Mouse (Mus musculus): Measurements from ENCODE around the gene Gm5460. TPM values are rescaled to one million over a fixed set of nuclear protein-coding genes. Genes with fewer than 3 reads are reported as not detected.

Gene Gm5460
- polyA plus RNA-seq, 1 experiment from 2014 or later = not detected

DNA sequence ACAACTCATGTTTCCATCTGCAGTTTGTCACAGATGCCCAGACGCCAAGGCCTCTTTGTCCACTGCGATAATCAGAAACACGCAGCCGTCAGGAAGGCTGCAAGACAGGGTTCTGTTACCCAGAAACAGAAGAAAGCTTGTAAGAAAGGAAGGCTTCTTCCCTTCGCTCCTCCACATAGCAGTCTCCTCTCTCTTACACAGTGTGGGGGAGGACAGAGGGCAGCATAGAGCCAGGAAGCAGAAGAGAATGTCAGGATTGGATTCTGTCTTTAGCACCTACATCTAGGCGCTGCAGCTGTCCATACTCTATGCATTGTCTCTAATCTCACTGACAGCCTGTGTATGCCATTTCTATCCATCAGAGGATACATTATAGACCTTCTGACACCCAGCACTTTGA, 19.1 kb upstream of the Gm5460 start:
- no peak overlapping the region for H3K4me2 ChIP-seq (ENCODE audit: low read depth, low read length)
- H3K27me3 ChIP-seq (ENCODE audit: control insufficient read depth, insufficient read depth, low read length) = no peaks in the 10 kb centered on the region
- no peak overlapping the region for H3K9ac ChIP-seq (ENCODE audit: low read length)
- H3K36me3 ChIP-seq (ENCODE audit: control insufficient read depth, insufficient read depth, low read length) = no peaks in the 10 kb centered on the region
- H3K27ac ChIP-seq (ENCODE audit: low read length) = no peak overlapping the region
- H3K9me3 ChIP-seq (replicated peaks; ENCODE audit: control insufficient read depth, low read length) = no peaks in the 10 kb centered on the region
- no peak overlapping the region for H3K4me3 ChIP-seq (replicated peaks; ENCODE audit: low read length)
- 41% methylated on average over 6 of the region's 6 CpGs for WGBS
- no peak for ATAC-seq (ENCODE audit: insufficient read depth, low FRiP score)
- no peaks in the 10 kb centered on the region for H3K4me1 ChIP-seq (ENCODE audit: control insufficient read depth, insufficient read depth, low read length)

GRCm38 (mm10) chr14:34000076-34000475, 16.5 kb upstream of the Gm5460 start:
- Histone ChIP-seq H3K27ac (ENCODE audit: low read length) (no peak overlapping the region), H3K9me3 (replicated peaks; ENCODE audit: control insufficient read depth, low read length) (no peaks in the 10 kb centered on the region), H3K36me3 (ENCODE audit: control insufficient read depth, insufficient read depth, low read length) (no peaks in the 10 kb centered on the region), H3K27me3 (ENCODE audit: control insufficient read depth, insufficient read depth, low read length) (no peaks in the 10 kb centered on the region), H3K9ac (ENCODE audit: low read length) (no peak overlapping the region), H3K4me3 (replicated peaks; ENCODE audit: low read length) (no peak overlapping the region), H3K4me2 (ENCODE audit: low read depth, low read length) (no peak overlapping the region), H3K4me1 (ENCODE audit: control insufficient read depth, insufficient read depth, low read length) (no peaks in the 10 kb centered on the region)
- no peak for ATAC-seq (ENCODE audit: insufficient read depth, low FRiP score)

GRCm38 (mm10) chr14:34001445-34001844, 15.1 kb upstream of the Gm5460 start:
- ATAC-seq (ENCODE audit: insufficient read depth, low FRiP score) = no peak

DNA sequence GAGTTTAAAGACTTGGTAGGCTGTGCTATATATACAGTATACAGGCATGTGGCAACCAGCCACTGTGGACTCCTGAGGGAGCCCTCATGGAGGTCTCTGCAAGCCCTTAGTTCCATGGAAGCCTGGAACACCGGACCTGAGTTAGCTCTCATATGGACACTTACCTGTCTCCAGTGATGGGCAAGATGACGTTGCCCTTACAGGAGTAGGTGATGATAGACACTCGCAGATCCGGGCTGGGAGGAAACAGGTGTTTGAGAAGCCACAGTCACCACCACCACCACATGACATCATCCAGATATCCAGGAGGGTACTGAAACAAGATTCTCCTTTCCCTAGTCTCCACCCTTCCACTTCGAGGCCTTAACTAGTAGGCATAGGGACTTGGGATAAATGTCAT, 14.2 kb upstream of the Gm5460 start:
- no peaks in the 10 kb centered on the region for H3K36me3 ChIP-seq (ENCODE audit: control insufficient read depth, insufficient read depth, low read length)
- H3K9ac ChIP-seq (ENCODE audit: low read length) = no peak overlapping the region
- WGBS = 83% methylated on average over 5 of the region's 5 CpGs
- no peaks in the 10 kb centered on the region for H3K27me3 ChIP-seq (ENCODE audit: control insufficient read depth, insufficient read depth, low read length)
- H3K4me1 ChIP-seq (ENCODE audit: control insufficient read depth, insufficient read depth, low read length) = no peaks in the 10 kb centered on the region
- no peak overlapping the region for H3K27ac ChIP-seq (ENCODE audit: low read length)
- ATAC-seq (ENCODE audit: insufficient read depth, low FRiP score) = no peak
- no peaks in the 10 kb centered on the region for H3K9me3 ChIP-seq (replicated peaks; ENCODE audit: control insufficient read depth, low read length)
- H3K4me2 ChIP-seq (ENCODE audit: low read depth, low read length) = no peak overlapping the region
- H3K4me3 ChIP-seq (replicated peaks; ENCODE audit: low read length) = no peak overlapping the region

More at GRCm38 (mm10) chr14:34001445-34001844, 15.1 kb upstream of the Gm5460 start:
- Histone ChIP-seq H3K36me3 (ENCODE audit: control insufficient read depth, insufficient read depth, low read length) (no peaks in the 10 kb centered on the region), H3K4me2 (ENCODE audit: low read depth, low read length) (no peak overlapping the region), H3K27ac (ENCODE audit: low read length) (no peak overlapping the region), H3K9me3 (replicated peaks; ENCODE audit: control insufficient read depth, low read length) (no peaks in the 10 kb centered on the region), H3K9ac (ENCODE audit: low read length) (no peak overlapping the region), H3K27me3 (ENCODE audit: control insufficient read depth, insufficient read depth, low read length) (no peaks in the 10 kb centered on the region), H3K4me1 (ENCODE audit: control insufficient read depth, insufficient read depth, low read length) (no peaks in the 10 kb centered on the region), H3K4me3 (replicated peaks; ENCODE audit: low read length) (no peak overlapping the region)

- Histone ChIP-seq H3K36me3 (ENCODE audit: control insufficient read depth, insufficient read depth, low read length) (no peaks in the 10 kb centered on the region), H3K4me3 (replicated peaks; ENCODE audit: low read length) (no peak within 1 kb of the TSS), H3K9me3 (replicated peaks; ENCODE audit: control insufficient read depth, low read length) (no peaks in the 10 kb centered on the region), H3K4me2 (ENCODE audit: low read depth, low read length) (no peak within 1 kb of the TSS), H3K27ac (ENCODE audit: low read length) (no peak within 1 kb of the TSS), H3K27me3 (ENCODE audit: control insufficient read depth, insufficient read depth, low read length) (no peaks in the 10 kb centered on the region), H3K9ac (ENCODE audit: low read length) (no peak within 1 kb of the TSS), H3K4me1 (ENCODE audit: control insufficient read depth, insufficient read depth, low read length) (no peaks in the 10 kb centered on the region)
- no peak for ATAC-seq (ENCODE audit: insufficient read depth, low FRiP score)
- 83% methylated on average over 3 of the region's 3 CpGs for WGBS
Measured at GRCm38 (mm10) chr14:34015063-34015462, 1.5 kb upstream of the Gm5460 start, which contains the start of gene Gm30083. Gm30083 (minus strand) TSS chr14:34015182.

DNA sequence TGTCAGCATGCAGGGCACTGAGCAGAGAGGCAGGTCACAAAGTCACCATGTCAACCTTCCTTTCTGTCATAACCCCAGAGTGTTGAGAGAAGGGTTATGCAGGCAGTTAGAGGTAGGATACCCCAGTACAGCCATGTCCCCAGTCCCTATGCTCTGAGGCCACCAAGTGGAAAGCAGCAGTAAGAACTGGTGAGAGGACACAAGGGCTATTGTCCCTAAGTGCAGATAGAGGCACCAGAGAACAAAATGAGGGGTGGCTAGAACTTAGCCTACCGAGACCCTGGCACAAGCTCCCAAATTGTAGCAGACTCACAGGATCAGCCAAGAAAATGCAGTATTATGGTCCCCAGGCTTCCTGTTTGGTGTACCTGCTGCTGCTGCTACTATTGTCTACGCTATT, 380 bp downstream of the Gm5460 start:
- no peak overlapping the region for H3K9ac ChIP-seq (ENCODE audit: low read length)
- no peaks in the 10 kb centered on the region for H3K9me3 ChIP-seq (replicated peaks; ENCODE audit: control insufficient read depth, low read length)
- 83% methylated on average over 2 of the region's 2 CpGs for WGBS
- no peaks in the 10 kb centered on the region for H3K4me1 ChIP-seq (ENCODE audit: control insufficient read depth, insufficient read depth, low read length)
- no peak overlapping the region for H3K4me3 ChIP-seq (replicated peaks; ENCODE audit: low read length)
- no peak for ATAC-seq (ENCODE audit: insufficient read depth, low FRiP score)
- H3K27me3 ChIP-seq (ENCODE audit: control insufficient read depth, insufficient read depth, low read length) = no peaks in the 10 kb centered on the region
- no peaks in the 10 kb centered on the region for H3K36me3 ChIP-seq (ENCODE audit: control insufficient read depth, insufficient read depth, low read length)
- no peak overlapping the region for H3K27ac ChIP-seq (ENCODE audit: low read length)
- H3K4me2 ChIP-seq (ENCODE audit: low read depth, low read length) = no peak overlapping the region

DNA sequence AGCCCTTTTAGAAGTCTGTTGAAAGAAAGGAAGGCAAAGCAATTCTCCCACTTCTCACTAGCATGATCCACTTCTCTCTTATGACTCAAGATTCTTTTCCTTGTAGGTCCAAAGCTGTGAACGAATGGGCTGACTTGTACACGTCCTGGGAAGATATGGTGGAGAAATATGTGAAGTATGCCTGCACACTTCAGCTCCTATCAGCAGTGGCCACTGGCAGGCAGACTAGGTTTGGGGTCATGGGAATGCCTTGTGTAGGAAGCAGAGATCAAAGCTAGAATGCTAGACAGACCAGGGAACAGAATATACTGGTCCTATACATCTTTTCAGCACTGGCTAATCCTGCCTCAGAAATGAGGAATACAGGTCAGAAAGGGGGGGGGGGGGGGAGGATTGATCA, 10.2 kb downstream of the Gm5460 start:
- no peaks in the 10 kb centered on the region for H3K27me3 ChIP-seq (ENCODE audit: control insufficient read depth, insufficient read depth, low read length)
- 46% methylated on average over 2 of the region's 2 CpGs for WGBS

DNA sequence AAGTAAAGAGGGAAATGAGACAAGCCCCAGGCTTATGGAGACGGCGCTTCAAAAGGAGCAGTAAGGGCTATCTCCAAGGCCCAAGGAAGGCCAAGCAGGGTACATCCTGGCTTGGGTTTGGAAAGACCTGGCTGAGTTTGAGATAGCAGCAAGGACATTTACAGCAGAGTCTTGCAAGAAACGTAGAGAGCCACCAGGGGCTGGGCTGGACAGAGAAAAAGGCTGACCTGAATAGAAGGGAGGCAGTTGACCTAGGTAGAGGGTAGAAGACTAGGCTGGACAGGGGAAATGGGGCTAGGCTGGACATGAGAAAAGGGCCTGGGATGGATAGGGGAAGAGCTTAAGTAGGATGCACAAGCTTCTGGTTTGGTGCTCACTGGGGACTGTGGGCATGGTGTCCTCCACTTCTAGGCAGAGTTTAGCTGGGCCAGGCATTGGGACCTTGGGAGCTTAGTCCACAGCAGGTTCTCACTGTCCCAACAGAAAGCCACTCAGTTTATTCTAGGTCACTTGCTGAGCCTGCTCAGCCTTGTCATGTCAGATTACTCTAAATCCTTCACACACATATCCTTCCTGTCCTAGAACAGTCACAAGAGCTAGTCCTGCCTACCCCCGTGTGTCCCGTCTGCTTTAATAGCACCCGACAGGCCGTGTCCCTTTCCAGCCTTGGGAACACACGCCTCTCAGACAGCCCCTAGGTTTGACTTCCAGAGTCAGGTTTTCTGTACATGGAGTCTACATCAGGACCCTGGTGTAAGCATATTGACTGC, 17.5 kb downstream of the Gm5460 start:
- no peak overlapping the region for H3K4me2 ChIP-seq (ENCODE audit: low read depth, low read length)
- H3K27me3 ChIP-seq (ENCODE audit: control insufficient read depth, insufficient read depth, low read length) = no peaks in the 10 kb centered on the region
- no peaks in the 10 kb centered on the region for H3K36me3 ChIP-seq (ENCODE audit: control insufficient read depth, insufficient read depth, low read length)
- no peaks in the 10 kb centered on the region for H3K4me1 ChIP-seq (ENCODE audit: control insufficient read depth, insufficient read depth, low read length)
- H3K4me3 ChIP-seq (replicated peaks; ENCODE audit: low read length) = no peak overlapping the region
- no peak overlapping the region for H3K9ac ChIP-seq (ENCODE audit: low read length)
- WGBS = 79% methylated on average over 8 of the region's 8 CpGs
- H3K27ac ChIP-seq (ENCODE audit: low read length) = no peak overlapping the region
- no peak for ATAC-seq (ENCODE audit: insufficient read depth, low FRiP score)
- H3K9me3 ChIP-seq (replicated peaks; ENCODE audit: control insufficient read depth, low read length) = no peaks in the 10 kb centered on the region

More for the DNA sequence above, 10.2 kb downstream of the Gm5460 start:
- Histone ChIP-seq H3K36me3 (ENCODE audit: control insufficient read depth, insufficient read depth, low read length) (no peaks in the 10 kb centered on the region), H3K9me3 (replicated peaks; ENCODE audit: control insufficient read depth, low read length) (no peaks in the 10 kb centered on the region), H3K9ac (ENCODE audit: low read length) (no peak overlapping the region), H3K4me2 (ENCODE audit: low read depth, low read length) (no peak overlapping the region), H3K4me3 (replicated peaks; ENCODE audit: low read length) (no peak overlapping the region), H3K27ac (ENCODE audit: low read length) (no peak overlapping the region), H3K4me1 (ENCODE audit: control insufficient read depth, insufficient read depth, low read length) (no peaks in the 10 kb centered on the region)
- ATAC-seq (ENCODE audit: insufficient read depth, low FRiP score) = no peak

DNA sequence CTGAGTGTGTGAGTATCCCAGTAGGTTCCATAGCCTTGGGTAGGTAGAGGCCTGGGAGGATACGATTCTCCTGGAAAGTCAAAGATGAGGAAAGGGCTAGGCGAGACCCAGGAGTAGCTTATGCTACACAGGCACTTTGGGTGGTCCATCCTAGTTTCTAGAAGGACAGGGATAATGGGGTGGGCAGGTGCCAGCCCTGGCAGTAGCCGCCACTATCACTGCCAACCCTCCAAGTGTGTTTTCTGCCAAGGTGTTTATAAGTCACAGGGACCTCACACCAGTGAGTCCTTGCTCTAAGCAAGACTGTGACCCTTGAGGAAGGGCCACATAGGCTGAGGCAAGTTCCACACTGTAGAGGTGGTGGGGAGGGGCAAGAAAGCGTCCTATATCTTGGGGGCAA, 24.7 kb downstream of the Gm5460 start:
- Histone ChIP-seq H3K4me2 (ENCODE audit: low read depth, low read length) (no peak overlapping the region), H3K9ac (ENCODE audit: low read length) (no peak overlapping the region), H3K4me1 (ENCODE audit: control insufficient read depth, insufficient read depth, low read length) (no peaks in the 10 kb centered on the region), H3K4me3 (replicated peaks; ENCODE audit: low read length) (no peak overlapping the region), H3K27me3 (ENCODE audit: control insufficient read depth, insufficient read depth, low read length) (no peaks in the 10 kb centered on the region), H3K9me3 (replicated peaks; ENCODE audit: control insufficient read depth, low read length) (no peaks in the 10 kb centered on the region), H3K27ac (ENCODE audit: low read length) (no peak overlapping the region), H3K36me3 (ENCODE audit: control insufficient read depth, insufficient read depth, low read length) (no peaks in the 10 kb centered on the region)
- no peak for ATAC-seq (ENCODE audit: insufficient read depth, low FRiP score)
- 75% methylated on average over 4 of the region's 4 CpGs for WGBS

All from stomach, embryonic 16.5 days (tissue).